Mouse (Mus musculus) adrenal gland, postnatal 10 days (tissue): ENCODE measurements around the gene Eef2kmt. TPM values are rescaled to one million over a fixed set of nuclear protein-coding genes. Genes with fewer than 3 reads are reported as not detected.
"Not testable (repeated sequence)": the region's sequence is repeated elsewhere in the genome, so short reads cannot be mapped to it uniquely, and the experiment has no call there.

Source experiments
- DNase-seq: peaks from one replicate; pipeline ENCODE4 v3.0.0; 2021; ENCODE audit warnings: mixed read lengths
- long read RNA-seq, 2 experiments: library from polyadenylated mRNA; stranded (forward); transcript quantifications; one replicate each; pipeline ENCODE4 v2.0.0; 2021
- total RNA-seq, 2 experiments: library from RNA; stranded (reverse); gene quantifications; 2 replicates each; pipeline ENCODE4 v1.2.3; 2021

Gene Eef2kmt
- 10 to 100 TPM; 30.4 to 36.6 TPM for total RNA-seq
- long read RNA-seq, experiment 1, transcript Eef2kmt-204 (7 exons, 987 nt) = minor isoform, 6 of 68 reads
- long read RNA-seq, experiment 1, transcript Eef2kmt-201 (8 exons, 2,170 nt) = major isoform, 48 of 68 reads
- long read RNA-seq, experiment 1, partial matches to known transcripts = 2 of 68 reads
- long read RNA-seq, experiment 1, other reads (novel, unspliced or antisense) = 12 of 68 reads
- long read RNA-seq, experiment 2, transcript Eef2kmt-201 (8 exons, 2,170 nt) = major isoform, 37 of 54 reads
- long read RNA-seq, experiment 2, partial matches to known transcripts = 2 of 54 reads
- long read RNA-seq, experiment 2, other reads (novel, unspliced or antisense) = 12 of 54 reads

DNA sequence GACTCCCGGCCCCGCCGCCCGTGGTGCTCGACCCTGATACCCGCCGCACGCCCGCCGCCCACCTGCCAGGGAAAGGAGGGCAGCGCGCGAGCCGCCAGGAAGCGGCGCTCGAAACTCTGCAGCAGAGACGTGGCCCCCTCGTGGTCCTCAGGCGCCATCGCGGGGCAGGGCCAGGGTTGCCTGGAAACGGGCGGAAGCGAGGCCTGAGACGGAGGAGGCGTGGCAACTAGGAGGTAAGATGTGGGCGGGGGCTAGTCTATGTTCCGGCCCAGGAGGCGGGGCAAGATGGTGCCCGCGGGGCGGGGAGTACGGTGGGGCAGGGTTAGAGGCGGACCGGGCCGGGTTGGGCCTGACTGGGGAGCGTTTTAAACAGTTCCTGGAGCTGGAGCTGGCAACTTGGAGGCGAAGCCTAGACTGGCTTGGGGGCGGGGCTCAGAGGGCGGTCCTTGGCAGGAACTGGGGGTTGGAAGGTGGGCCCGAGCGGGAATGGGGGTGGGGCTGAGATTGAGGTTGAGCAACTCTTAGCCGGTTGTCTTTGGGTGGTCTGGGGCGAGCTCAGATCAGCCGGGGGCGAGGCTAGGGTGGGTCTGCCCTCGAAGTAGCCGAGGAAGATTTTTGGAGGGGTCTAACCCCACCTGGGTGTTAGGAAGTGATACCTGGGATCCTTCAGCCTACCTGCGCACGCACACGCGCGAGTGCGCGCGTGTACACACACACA, at the start of gene Eef2kmt:
TSS of gene Eef2kmt (minus strand) at position 205 of the 718 bp plus-strand sequence.
- peak; percentile 99 for DNase-seq

DNA sequence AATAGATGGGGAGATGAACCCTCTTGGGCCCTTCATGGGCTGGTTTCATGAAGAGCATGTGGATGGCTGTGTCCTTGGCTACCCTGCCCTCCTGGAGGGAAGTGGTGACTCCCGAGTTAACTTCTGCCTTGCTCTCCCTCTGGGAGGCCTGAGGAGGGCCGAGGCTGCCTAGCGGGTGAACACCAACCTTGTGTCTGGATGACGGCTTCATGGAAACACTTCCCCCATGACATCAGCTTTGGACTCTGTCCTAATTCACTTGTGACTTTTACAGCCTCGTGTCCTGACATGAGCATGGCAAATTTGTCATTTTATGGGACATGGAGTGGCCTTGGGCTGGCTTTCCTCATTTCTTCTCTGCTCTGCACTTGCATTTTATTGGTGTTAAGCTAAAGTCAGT, 39.5 kb upstream of the Eef2kmt start:
- peak; percentile 49 for DNase-seq

DNA sequence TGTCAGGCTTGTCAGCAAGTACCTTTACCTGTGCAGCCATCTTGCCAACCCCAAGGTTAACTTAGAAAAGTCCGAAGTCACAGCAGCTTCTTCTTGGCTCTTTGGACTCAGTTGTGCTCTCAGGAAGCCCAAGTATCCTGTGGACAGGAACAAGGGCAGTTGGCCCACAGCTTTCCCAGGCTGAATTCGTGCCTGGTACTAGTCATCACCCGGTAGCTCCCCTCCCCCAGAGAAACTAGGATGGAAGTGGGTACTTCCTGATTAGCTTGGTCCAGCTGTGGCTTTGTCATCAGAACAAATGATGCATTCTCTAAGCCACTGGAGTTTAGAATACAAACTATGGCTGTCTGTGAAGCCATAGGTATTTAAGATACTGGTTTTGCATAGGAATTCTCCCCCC, 29.6 kb upstream of the Eef2kmt start:
- DNase-seq = no peak

DNA sequence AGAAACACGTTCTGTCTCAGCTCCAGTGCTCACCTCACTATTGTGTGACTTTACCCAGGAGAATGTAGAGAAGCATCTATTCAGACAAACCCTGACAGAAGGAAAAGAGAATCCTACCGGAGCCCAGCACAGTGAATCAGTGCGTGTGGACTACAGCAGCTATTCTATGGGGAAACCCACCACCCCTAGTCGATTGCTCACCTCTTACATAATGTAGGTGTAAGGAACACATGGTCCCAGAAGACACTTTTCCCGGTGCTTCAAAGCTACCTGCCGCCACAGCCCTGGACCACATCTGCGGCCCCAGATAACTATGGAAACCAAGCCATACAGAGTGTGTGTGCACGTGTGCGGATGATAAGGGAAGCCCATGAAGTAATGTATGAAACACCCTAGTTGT, 26.9 kb upstream of the Eef2kmt start:
- DNase-seq = no peak

DNA sequence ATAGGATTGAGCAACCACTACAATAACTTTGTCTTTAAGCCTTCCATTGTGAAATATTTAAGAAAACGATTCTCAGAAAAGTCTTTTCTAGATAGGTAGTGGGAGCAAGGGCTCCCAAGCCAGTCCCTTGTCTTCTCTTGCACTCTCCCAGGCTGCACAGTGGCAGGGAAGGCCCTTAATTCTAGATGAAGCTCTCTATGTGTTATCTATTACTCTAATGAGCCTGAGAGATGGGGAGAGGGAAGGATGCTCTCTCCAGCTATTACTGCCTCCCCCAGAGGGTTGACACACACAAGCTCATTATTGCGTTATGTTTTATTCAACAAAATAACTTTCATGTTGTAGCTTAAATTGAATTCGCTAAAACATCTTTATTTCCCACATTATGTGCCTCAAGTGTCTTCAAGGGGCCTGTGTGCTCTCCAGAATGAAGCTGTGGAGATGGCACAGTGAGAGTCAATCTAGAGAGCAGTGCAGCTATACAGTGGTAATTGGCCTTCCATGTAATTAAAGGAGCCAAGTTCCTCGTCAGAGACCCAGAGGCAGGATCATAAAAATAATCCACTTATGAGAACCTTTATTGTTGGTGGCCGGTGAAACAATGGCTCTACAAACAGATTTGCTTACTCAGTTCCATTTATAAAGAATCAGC, 23.9 kb upstream of the Eef2kmt start:
- no peak for DNase-seq

DNA sequence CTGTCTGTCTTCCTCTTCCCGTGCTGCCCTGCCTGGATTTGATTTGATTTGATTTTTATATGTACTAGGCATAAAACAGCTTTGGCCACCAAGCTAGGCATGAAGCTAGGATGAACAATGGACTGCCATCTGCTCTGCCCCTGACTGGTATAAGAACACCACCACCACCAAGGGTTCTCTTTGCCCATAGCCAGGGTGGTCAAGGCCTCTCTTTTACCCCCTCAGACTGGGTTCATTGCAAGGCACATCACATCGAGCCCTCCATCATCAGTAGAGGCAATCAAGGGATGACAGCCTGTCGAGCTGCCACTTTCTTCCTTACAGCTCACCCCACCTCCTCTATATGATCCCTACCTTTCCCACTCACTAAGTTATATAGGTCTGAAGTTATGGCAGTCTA, 16.6 kb upstream of the Eef2kmt start:
- DNase-seq = no peak

DNA sequence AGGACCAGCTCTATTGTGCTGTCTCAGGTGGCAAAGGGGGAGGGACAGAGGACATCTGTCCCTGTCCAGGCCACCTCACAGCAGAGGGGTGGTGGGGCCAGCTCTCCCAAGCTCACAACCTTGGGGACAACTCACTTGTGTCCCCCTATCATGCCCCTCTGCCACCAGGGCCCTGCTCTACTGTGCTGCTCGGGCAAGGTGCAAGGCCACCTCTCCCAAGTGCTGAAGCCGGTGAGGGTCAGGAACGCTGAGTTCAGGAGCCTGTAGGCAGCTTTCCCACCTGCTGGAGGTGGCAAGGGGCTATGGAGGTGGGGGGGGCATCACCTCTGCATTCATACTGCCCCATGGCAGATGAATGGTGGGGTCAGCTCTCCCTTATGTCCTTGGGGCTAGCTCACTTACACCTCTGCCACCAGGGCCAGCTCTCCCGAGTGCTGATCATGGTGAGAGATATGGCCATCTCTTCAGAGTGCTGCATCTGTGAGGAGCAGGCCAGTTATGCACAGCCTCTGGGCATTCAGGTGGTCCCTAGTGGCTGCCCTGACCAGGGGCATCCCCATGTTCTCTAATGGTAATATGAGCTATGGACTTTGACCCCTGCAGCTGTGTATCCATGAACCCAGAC, 15.7 kb upstream of the Eef2kmt start:
- no peak for DNase-seq

DNA sequence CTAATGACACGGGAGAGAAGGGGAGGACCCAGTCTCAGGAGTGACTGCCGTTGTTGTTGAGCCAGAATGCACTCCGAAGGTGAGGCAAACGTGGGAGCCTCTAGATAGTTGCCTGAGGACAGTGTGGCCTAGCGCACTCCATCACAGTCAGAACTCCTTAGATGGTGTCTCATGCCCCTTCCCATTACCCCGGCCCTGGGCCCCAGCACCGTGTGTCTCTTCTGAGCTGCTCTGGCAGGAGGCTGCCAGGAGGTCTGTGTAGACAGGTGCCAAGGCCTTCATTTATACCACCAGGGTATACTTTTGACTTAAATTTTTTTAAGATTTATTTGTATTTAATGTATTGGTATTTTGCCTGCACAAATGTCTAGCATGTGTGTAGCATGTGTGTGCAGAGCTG, 8.1 kb upstream of the Eef2kmt start:
- no peak for DNase-seq

DNA sequence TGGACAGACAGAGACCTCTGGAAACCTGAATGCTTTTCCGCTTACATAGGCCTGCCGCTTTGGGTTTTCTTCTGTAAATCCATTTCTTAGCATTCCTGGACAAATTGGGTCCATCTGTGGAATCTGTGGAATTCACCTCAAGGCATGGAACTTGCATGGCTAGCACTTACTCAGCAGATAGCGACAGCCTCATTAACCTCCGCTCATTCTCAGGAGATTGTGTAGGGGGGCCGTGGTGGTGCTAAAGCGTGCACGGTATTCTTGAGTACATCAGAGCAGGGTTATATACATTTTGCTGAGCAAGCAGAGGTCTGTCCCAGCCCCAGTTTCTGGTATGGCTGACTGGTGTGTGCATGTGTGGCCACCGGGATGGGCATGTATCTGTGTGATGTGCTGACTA, 7.4 kb upstream of the Eef2kmt start:
- no peak for DNase-seq

DNA sequence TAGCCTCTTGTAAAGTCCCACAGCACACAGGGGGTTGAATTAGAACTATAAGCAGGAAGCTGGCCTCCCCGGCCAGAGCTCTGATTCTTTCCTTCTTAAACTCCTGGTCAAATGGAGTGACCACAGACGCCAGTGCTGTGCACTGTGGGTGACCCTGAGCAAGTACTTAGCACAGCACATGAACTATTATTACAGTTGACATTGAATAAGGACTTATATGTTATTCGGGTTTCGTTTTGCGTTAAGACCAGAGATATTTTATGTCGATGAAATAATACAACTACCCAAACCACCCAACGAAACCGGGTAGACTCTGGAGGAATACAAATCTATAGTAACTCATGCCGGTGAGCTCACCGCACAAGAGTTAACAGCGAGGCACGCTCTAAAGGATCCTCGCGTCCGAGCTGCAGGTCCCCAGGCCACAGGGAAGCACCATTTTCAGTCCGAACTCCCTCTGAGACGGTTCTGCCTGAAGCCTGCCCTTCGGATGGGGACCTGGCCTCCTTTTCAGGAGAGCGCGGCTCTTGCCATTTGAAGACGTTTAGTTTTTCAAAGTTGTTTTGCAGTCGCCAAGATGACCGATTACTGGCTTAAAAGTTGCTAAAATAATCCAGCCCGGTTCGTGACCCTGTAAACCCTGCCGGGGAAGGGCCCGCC, 572 bp downstream of the Eef2kmt start:
- DNase-seq = peak; percentile 46

DNA sequence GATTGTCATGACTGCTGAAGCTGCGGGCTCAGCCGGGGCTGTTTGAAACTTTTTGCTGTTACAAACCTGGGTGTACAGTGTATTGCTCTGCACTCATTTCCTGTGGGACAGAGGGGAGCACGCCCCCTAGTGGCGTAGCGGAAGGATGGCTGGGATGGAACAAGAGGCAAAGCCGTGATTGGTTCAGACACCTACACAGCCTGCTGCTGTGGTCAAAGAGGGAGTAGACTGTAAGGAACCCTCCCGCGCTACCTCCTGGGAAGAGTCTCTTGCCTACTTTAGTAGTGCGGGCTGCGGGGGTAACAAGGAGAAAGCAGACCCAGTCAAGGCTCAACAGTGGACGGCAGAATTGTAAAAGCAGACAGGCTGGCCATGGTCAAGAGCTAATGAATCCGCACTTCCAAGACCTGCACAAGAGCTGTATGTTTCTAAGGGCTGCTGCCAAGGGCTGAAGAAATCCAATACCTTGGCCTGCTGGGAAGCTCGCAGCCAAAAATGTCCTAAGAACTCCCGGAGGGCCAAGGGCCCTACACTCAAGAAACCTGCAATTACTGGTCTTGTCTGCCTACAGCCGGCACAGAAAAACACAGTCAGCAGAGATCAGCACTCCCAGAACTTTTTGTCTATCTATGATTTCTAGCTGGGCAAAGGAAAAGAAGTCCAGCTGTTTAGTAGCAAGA, 1.3 kb downstream of the Eef2kmt start:
- DNase-seq = peak; percentile 89

DNA sequence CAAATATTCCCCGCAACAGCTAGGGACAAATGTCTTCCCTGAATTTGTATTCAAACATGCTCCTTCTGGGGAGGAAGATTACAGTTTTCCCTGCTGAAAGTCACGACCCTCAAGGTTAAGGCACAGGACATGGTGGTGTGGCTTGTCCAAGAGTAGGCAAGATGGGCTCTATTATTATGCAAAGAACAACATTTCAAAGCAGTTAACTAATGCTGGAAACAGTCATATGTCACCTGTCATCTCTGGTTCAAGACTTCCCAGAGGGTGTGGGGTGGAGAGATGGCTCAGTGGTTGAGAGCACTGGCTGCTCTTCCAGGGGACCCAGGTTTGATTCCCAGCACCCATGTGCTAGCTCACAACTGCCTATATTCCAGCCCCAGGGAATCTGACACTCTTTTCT, 3.5 kb downstream of the Eef2kmt start:
- DNase-seq = no peak

DNA sequence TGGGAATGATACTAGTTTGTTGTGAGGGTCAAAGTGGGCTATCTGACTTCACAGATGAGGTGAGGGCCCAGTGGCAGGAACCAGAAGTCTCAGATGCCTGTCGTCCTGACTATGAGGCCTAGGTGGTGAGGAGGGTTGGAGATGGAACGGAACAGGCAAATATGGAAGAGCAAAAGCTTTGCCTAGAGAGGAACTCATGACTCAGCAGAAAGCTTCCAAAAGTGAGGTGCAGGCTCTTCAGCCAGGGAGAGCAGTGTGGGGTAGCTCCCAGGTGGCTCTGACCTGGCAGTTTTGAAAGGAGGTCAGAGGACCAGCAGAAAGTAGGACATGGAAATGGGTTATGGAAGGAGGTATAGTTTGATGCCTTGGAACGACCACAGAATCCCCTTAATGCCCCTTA, 4.9 kb downstream of the Eef2kmt start:
- DNase-seq = no peak

DNA sequence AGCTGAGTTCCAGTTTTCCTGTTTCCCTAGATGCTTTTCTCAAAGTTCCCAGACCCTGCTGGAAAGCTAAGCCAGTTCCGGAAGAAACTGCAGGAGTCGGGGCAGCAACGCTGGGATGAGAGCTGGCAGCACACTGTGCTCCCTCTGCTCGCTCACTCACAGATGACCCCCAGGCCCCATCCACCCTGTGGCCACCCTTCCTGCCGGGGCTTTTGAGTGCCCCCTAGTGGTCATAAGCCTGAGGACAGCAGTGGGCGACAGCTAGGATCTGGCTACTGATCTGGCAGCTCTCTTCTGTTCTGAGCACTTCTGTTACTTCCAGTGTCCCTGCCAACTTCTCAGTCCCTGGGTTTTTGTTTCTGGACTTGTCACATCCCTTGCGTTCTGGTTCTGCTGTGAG, 11.4 kb downstream of the Eef2kmt start:
- DNase-seq = peak; percentile 82

DNA sequence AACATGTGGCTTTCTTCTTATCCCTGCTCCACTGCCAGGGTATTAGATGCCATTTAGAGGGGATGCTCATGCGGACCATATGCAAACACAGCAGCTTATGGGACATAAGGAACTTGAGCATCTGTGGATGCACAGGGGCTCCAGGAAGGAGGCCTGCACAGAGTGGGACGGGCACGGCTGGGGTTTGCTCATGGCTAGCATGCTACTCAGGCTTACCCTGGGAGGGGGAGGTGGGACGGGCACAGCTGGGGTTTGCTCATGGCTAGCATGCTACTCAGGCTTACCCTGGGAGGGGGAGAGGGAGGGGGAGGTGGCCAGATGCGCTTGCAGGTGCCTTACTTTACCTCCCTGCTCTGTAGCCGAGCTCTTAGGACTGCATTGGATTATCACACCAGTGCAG, 12.9 kb downstream of the Eef2kmt start:
- DNase-seq = no peak

DNA sequence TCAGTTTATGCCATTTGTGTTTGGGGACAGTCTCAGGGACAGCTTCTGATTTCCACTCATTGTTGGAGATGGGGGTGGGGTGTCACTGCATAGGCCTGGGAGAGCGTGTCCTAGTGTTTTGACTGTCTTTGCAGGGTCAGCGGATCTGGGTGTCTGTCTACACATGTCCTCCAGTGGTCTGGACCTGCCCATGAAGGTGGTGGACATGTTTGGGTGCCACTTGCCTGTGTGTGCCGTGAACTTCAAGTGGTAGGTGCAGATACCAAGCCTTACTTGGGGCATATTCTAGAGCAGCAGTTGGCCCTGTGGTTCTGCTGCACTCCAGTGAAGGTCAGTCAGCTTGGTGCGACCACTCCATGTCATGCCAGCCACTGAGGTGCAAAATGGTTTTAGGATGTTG, 13.4 kb downstream of the Eef2kmt start:
- no peak for DNase-seq

DNA sequence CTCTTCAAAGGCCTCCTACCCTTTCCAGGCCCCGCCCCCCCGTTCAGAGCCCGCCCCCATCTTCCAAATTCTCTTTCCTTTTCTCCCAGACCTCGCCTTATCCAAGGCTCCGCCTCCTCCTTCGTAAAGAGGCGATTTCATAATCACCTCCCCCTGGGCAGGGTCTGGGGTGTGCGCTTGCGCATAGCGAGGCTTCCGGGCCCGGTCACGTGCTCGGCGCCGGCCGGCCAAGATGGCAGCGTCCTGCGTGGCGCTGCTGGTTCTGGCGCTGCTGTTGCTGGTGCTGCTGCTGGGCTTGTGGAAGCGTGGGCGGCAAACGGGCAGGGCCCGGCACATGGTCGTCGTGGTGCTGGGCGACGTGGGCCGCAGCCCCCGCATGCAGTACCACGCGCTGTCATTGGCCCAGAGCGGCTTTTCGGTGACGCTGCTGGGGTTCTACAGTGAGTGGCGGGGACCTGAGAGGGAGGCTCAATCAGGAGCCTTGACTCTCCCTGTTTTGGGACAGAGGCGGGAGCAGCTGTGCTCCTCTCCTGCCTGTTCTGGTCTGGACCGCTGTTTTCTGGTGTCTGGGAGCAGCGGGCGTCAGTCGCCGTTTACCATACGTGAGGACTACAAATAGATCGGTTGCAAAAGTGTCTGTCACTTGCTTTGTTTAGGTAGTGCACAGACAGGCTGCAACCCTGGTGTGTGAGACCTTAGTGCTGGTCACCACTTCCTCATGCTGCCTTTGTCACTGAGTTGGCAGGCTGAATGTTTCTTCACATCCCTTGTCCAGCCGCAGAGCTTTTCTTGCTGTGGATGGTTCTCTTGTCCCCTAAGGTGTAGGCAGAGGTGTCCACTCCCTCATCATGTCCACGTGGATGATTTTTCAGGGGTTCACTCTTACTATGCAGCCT, 22.1 kb downstream of the Eef2kmt start, which contains the start of gene Alg1:
TSS of gene Alg1 (plus strand) at position 204 of the 896 bp plus-strand sequence.
- peak; percentile 96 for DNase-seq

DNA sequence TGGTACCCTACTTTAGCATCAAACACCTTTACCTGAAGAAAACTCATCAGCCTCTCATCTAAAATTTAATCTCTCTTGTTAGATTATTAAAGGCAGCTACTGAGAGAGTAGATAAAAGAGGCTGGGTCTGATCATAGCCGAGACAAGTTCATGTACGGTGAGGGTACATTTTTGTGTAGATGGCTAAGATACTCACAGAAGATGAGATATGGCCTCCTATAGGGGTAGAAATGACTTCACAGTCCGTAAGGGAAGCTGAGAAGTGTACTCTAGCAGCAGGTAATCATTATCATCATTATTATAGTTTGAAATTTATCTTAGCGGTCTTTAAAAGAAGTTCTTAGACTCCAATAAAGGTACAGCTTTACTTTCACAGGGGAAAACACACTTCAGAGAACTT, 22.8 kb downstream of the Eef2kmt start:
- no peak for DNase-seq

DNA sequence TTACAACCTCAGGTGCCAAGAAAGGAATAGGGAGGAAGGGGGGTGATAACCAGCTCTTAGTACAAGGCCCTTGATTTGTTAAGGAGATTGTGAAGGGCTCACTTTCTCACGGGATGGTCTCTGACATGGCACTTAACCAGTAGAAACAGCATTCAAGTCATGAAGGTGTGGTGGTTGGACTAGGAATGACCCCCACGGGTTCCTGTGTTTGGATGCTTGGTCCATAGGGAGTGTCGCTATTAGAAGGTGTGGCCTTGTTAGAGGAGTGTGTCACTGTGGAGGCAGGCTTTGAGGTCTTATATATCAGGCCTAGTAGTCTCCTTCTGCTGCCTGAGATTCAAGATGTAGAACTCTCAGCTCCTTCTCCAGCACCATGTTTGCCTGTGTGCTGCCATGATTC, 27.7 kb downstream of the Eef2kmt start:
- DNase-seq = not testable (repeated sequence)

DNA sequence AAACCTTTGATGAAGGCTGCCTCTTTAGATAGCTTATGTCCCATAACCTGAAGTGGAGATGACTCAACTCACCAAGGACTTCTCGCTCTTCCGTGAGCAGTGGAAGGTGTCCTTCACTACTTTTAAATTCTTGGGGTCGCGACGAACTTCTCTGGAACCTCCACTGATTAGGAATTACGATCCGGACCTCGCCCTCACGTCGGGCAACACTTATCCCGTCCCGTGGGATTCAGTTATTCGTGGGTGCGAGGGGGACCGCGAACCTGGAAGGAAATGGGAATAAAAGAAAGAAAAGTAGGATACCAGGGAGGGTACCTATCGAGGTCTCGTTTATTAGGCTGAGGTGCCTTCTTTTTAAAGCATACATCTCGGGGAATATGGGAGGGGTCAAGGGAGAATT, 28.3 kb downstream of the Eef2kmt start:
- DNase-seq = not testable (repeated sequence)

DNA sequence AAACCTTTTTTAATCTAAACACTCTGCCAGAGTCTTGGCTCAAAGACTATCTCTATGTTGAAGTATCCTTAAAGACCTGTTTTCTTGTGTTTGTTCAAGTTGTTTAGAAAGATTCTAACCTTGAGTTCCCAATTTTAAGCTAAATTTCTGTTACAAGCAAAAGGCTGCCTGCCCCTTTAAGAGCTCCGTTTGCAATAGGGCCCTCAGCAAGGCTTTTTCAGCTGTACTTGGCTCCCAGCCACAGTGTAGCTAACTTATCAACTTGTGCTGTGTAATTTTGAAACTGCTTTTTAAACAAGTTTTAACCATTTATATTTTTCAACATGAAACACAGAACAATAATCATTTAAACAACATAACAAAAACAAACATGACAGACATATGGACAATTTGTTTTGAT, 29.2 kb downstream of the Eef2kmt start:
- DNase-seq = peak; percentile 39
